Mouse (Mus musculus) heart, embryonic 16.5 days (tissue): ENCODE measurements around the gene Gipc3. TPM values are rescaled to one million over a fixed set of nuclear protein-coding genes. Genes with fewer than 3 reads are reported as not detected.

Source experiments
- ATAC-seq: fragments of 200-750 bp; cut with Nextera tagmentation; replicated peaks from 2 replicates; pipeline ENCODE4 v1.8.0; 2017; ENCODE audit warnings: moderate number of reproducible peaks; ENCODE audit not compliant: insufficient read depth, low FRiP score; ENCODE audit errors: extremely low read depth
- H3K27ac ChIP-seq: fragments of 300-500 bp; sonication (generic); 2 replicates; pipeline ENCODE4 v1.5.1; 2014; ENCODE audit warnings: mild to moderate bottlenecking, low read length, control low read depth, moderate library complexity
- H3K27me3 ChIP-seq: fragments of 300-500 bp; sonication (generic); 2 replicates; pipeline ENCODE4 v1.6.1; 2014; ENCODE audit warnings: low read length, mixed read lengths; ENCODE audit not compliant: control insufficient read depth, insufficient read depth
- H3K36me3 ChIP-seq: fragments of 300-500 bp; sonication (generic); 2 replicates; pipeline ENCODE4 v1.6.1; 2014; ENCODE audit not compliant: control insufficient read depth, insufficient read depth
- H3K4me1 ChIP-seq: fragments of 300-500 bp; sonication (generic); 2 replicates; pipeline ENCODE4 v1.6.1; 2014; ENCODE audit warnings: low read length, mixed read lengths; ENCODE audit not compliant: control insufficient read depth, insufficient read depth
- H3K4me2 ChIP-seq: fragments of 300-500 bp; sonication (generic); 2 replicates; pipeline ENCODE4 v1.6.1; 2014; ENCODE audit warnings: low read depth, mild to moderate bottlenecking, control low read depth, low read length
- H3K4me3 ChIP-seq: fragments of 300-500 bp; sonication (generic); 2 replicates; pipeline ENCODE4 v1.5.1; 2014; ENCODE audit warnings: mild to moderate bottlenecking, control low read depth, low read length
- H3K9ac ChIP-seq: fragments of 300-500 bp; sonication (generic); 2 replicates; pipeline ENCODE4 v1.6.1; 2014; ENCODE audit warnings: low read length, control low read depth
- H3K9me3 ChIP-seq: fragments of 300-500 bp; sonication (generic); replicated peaks from 2 replicates; pipeline ENCODE4 v1.6.1; 2016; ENCODE audit warnings: low read length; ENCODE audit not compliant: control insufficient read depth
- WGBS: fragments of 180-500 bp; shearing (Covaris S2); extraction: QIAGEN DNeasy Blood & Tissue Kit; methylation state at CpG from one replicate; pipeline ENCODE4 v1.1.7; 2014; 5-methylcytosine and 5-hydroxymethylcytosine counted together
- polyA plus RNA-seq: library from polyadenylated mRNA; unstranded; fragments of >200 nt; fragmentation: Nextera tagmentation; extraction: Ambion mirVana; gene quantifications from 2 replicates; pipeline ENCODE4 v1.2.1, GENCODE M21; 2015

Gipc3 gene
- polyA plus RNA-seq, 1 experiment from 2014 or later, result 0.08 TPM

- no peaks in the 10 kb centered on the region for H3K27me3 ChIP-seq
- WGBS, result 96% methylated on average over 13 of the region's 13 CpGs
- no peak overlapping the region for H3K4me2 ChIP-seq
- H3K4me3 ChIP-seq, result no peak overlapping the region
- no peak overlapping the region for H3K27ac ChIP-seq
- H3K4me1 ChIP-seq, result peaks cover 6% of the 10 kb centered on the region
- ATAC-seq, result no peak
- H3K9me3 ChIP-seq, result no peaks in the 10 kb centered on the region
- no peak overlapping the region for H3K9ac ChIP-seq
- peaks cover 43% of the 10 kb centered on the region for H3K36me3 ChIP-seq
Measured at GRCm38 (mm10) chr10:81313581-81313980, 29.5 kb downstream of the Gipc3 start.

GRCm38 (mm10) chr10:81309571-81309970, 33.5 kb downstream of the Gipc3 start:
- 83% methylated on average over 5 of the region's 5 CpGs for WGBS
- peaks cover 1% of the 10 kb centered on the region; the same call in 1 of the 2 replicates for H3K4me1 ChIP-seq
- H3K36me3 ChIP-seq, result peaks cover 51% of the 10 kb centered on the region
- no peak overlapping the region for H3K4me2 ChIP-seq
- H3K9ac ChIP-seq, result no peak overlapping the region
- no peak for ATAC-seq
- H3K27me3 ChIP-seq, result no peaks in the 10 kb centered on the region
- no peaks in the 10 kb centered on the region for H3K9me3 ChIP-seq
- no peak overlapping the region for H3K27ac ChIP-seq
- no peak overlapping the region for H3K4me3 ChIP-seq

GRCm38 (mm10) chr10:81306837-81307682, 36.0 kb downstream of the Gipc3 start:
- H3K27ac ChIP-seq, result no peak overlapping the region
- H3K4me2 ChIP-seq, result no peak overlapping the region
- peaks cover 38% of the 10 kb centered on the region for H3K36me3 ChIP-seq
- H3K9me3 ChIP-seq, result no peaks in the 10 kb centered on the region
- peaks cover 24% of the 10 kb centered on the region for H3K4me1 ChIP-seq
- H3K27me3 ChIP-seq, result no peaks in the 10 kb centered on the region
- WGBS, result 92% methylated on average over 21 of the region's 21 CpGs
- H3K9ac ChIP-seq, result no peak overlapping the region
- H3K4me3 ChIP-seq, result no peak overlapping the region
- no peak for ATAC-seq

GRCm38 (mm10) chr10:81306173-81306668, 36.8 kb downstream of the Gipc3 start:
- Histone ChIP-seq H3K27ac (no peak overlapping the region), H3K27me3 (no peaks in the 10 kb centered on the region), H3K9ac (no peak overlapping the region), H3K36me3 (peaks cover 35% of the 10 kb centered on the region), H3K4me2 (no peak overlapping the region), H3K9me3 (no peaks in the 10 kb centered on the region), H3K4me1 (peaks cover 25% of the 10 kb centered on the region), H3K4me3 (no peak overlapping the region)
- ATAC-seq, result no peak
- 89% methylated on average over 12 of the region's 12 CpGs for WGBS

- H3K27ac ChIP-seq, result no peak overlapping the region
- peaks cover 31% of the 10 kb centered on the region for H3K4me1 ChIP-seq
- H3K9ac ChIP-seq, result no peak overlapping the region
- ATAC-seq, result no peak
- 95% methylated on average over 14 of the region's 14 CpGs for WGBS
- no peak overlapping the region for H3K4me2 ChIP-seq
- H3K4me3 ChIP-seq, result no peak overlapping the region
- peaks cover 30% of the 10 kb centered on the region for H3K36me3 ChIP-seq
- H3K9me3 ChIP-seq, result no peaks in the 10 kb centered on the region
- H3K27me3 ChIP-seq, result no peaks in the 10 kb centered on the region
Measured at GRCm38 (mm10) chr10:81305663-81306062, 37.4 kb downstream of the Gipc3 start.

- Histone ChIP-seq H3K27me3 (no peaks in the 10 kb centered on the region), H3K4me1 (peaks cover 40% of the 10 kb centered on the region), H3K36me3 (peaks cover 29% of the 10 kb centered on the region), H3K27ac (no peak overlapping the region), H3K4me2 (no peak overlapping the region), H3K4me3 (no peak overlapping the region), H3K9me3 (no peaks in the 10 kb centered on the region), H3K9ac (no peak overlapping the region)
- 24% methylated on average over 7 of the region's 9 CpGs for WGBS
- no peak for ATAC-seq
Measured at GRCm38 (mm10) chr10:81304597-81305238, 38.3 kb downstream of the Gipc3 start.

- Histone ChIP-seq H3K27ac (peak overlapping the region; percentile 49; the same call in 1 of the 2 replicates), H3K4me3 (no peak overlapping the region), H3K4me2 (0 out of 2 replicates have a peak overlapping the region, but pooled peaks have one; percentile 26), H3K9ac (no peak overlapping the region), H3K27me3 (no peaks in the 10 kb centered on the region), H3K4me1 (peaks cover 50% of the 10 kb centered on the region), H3K36me3 (peaks cover 21% of the 10 kb centered on the region), H3K9me3 (no peaks in the 10 kb centered on the region)
- no peak for ATAC-seq
- 64% methylated on average over 7 of the region's 7 CpGs for WGBS
Measured at GRCm38 (mm10) chr10:81303761-81304160, 39.3 kb downstream of the Gipc3 start.

GRCm38 (mm10) chr10:81303258-81303657, 39.8 kb downstream of the Gipc3 start:
- WGBS, result 51% methylated on average over 10 of the region's 10 CpGs

GRCm38 (mm10) chr10:81302781-81303218, 40.3 kb downstream of the Gipc3 start:
- peaks cover 15% of the 10 kb centered on the region for H3K36me3 ChIP-seq
- H3K4me1 ChIP-seq, result peaks cover 59% of the 10 kb centered on the region
- no peak overlapping the region for H3K4me3 ChIP-seq
- no peaks in the 10 kb centered on the region for H3K27me3 ChIP-seq
- H3K4me2 ChIP-seq, result peak overlapping the region; percentile 26
- WGBS, result 23% methylated on average over 14 of the region's 14 CpGs
- H3K9me3 ChIP-seq, result no peaks in the 10 kb centered on the region
- ATAC-seq, result 0 out of 2 replicates have a peak, but pooled peaks have one; percentile 12
- H3K9ac ChIP-seq, result peak overlapping the region; percentile 45
- peak overlapping the region; percentile 49 for H3K27ac ChIP-seq

More at GRCm38 (mm10) chr10:81303258-81303657, 39.8 kb downstream of the Gipc3 start:
- ATAC-seq, result no peak
- Histone ChIP-seq H3K36me3 (peaks cover 20% of the 10 kb centered on the region), H3K9me3 (no peaks in the 10 kb centered on the region), H3K9ac (peak overlapping the region; percentile 45), H3K27me3 (no peaks in the 10 kb centered on the region), H3K27ac (peak overlapping the region; percentile 49), H3K4me2 (peak overlapping the region; percentile 26), H3K4me1 (peaks cover 55% of the 10 kb centered on the region), H3K4me3 (no peak overlapping the region)
